Mouse (Mus musculus) brain, embryonic 18.5 days (tissue): ENCODE results near the gene Nccrp1.

ENCODE experiments used
- DNase-seq: peaks from one replicate; pipeline ENCODE4 v3.0.0-alpha.2; 2012; ENCODE audit warnings: low read depth, low spot score

Gene Nccrp1

GRCm38 (mm10) chr7:28547154-28547553, at the start of gene Nccrp1:
TSS of gene Nccrp1 (minus strand) at chr7:28547254.
- DNase-seq, result no peak

- DNase-seq, result no peak
Measured at GRCm38 (mm10) chr7:28595751-28596435, 48.8 kb upstream of the Nccrp1 start.

GRCm38 (mm10) chr7:28593206-28594111, 46.4 kb upstream of the Nccrp1 start:
- no peak for DNase-seq

DNA sequence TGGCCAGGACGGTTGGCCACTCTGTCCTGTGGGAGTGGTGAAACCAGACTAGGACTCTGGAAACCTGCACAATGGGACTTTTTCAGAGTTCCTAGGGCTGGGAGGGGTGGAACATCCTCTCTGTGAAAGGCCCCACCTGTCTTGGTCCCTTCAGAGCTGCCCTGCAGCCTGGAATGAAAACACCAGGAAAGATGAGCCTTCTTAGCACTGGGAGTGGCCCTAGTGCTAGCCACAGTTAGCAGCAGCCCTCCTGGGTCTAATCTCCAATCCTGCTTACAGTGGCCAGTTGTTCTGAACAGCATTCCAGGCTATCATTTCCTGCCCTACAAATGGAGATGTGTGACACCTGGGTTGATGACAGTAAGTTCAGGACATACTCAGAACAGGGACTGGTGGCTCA, 44.8 kb upstream of the Nccrp1 start:
- no peak for DNase-seq

DNA sequence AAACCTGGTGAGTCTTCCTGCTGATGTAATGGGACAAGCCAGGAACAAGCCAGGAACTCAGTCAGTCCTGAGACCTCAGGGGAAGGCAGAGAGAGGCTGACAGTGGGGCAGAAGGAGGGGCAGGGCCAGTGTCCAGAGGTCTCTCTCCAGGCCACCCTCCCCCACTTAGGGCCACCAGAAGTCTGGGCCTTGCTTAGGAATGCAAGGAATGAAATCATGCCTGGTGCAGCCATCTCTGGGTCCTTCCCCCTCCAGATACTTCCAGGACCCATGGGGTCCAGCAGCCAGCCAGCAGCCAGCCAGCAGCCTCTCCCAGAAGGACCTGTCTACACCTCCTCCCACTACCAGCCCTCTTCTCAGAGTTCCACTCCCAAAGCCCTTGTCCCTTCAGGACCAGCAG, 40.6 kb upstream of the Nccrp1 start:
- no peak for DNase-seq

DNA sequence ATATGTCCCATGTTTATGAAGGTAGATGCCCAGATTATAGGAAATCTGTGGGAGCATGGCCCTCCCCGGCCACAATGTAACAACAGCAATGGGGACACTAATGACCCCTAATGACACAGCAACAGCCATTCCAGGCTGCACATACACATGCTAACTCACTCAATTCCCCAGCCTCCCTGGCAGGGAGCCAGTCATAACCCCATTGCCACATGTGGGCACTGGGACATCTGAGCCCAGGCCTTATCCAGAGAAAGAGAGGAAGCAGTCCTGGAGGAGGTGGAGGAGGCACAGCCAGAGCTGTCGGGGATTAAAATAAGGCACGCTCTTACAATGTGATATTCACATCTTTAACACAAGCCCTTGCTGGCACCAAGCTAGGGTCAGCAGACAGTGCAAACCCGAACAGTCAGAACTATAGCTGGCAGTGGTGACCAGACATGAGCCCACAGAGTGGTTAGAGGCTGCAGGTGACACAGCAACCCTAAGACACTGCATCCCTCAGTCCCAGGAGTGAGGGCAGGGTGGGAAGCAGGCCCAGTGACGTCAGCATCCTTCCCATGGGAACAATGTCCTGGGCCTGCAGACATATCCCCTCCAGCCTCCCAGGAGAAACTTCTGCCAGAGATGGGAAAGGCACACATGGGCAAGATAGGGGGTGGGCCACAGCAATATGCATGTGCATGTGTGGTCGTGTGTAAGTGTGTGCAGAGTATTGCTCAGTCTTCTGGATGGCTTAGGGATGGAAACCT, 39.8 kb upstream of the Nccrp1 start:
- DNase-seq, result no peak

- no peak for DNase-seq
Measured at GRCm38 (mm10) chr7:28585001-28585400, 37.9 kb upstream of the Nccrp1 start.

DNA sequence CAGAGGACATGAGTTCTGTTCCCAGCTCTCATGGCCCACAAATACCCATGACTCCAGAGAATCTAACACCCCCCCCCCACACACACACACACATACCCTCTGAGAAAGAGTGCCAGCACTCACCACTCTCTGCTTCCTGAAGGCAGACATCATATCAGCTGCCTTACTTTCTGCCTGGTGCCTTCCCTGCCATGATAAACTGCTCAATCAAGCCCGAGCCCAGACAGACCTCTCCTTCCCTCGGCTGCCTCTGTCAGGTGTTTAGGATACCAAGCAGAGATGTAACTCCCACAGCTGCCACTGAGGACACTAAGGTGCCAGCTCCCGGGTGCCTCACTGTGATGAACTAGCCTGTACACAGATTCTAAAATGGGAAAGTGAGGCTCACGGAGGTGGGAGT, 37.4 kb upstream of the Nccrp1 start:
- no peak for DNase-seq

GRCm38 (mm10) chr7:28583570-28584344, 36.7 kb upstream of the Nccrp1 start:
- DNase-seq, result no peak

DNA sequence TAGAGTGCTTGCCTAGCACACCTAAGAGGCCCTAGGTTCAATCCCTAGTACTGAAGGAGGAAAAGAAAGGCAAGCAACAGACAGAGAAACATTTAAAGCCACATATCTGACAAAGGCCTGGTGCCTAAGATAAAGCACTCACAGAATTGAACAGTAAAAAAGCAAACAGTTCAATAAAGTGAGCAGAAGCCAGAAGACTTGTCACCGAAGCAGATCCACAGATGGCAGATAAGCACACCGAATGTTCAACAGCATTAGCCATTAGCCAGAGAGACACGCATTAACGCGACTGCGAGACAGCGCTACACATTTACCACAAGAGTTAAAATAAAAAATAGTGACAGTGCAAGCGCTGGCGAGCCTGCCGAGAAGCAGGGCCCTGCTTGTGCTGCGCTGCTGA, 35.8 kb upstream of the Nccrp1 start:
- DNase-seq, result no peak

DNA sequence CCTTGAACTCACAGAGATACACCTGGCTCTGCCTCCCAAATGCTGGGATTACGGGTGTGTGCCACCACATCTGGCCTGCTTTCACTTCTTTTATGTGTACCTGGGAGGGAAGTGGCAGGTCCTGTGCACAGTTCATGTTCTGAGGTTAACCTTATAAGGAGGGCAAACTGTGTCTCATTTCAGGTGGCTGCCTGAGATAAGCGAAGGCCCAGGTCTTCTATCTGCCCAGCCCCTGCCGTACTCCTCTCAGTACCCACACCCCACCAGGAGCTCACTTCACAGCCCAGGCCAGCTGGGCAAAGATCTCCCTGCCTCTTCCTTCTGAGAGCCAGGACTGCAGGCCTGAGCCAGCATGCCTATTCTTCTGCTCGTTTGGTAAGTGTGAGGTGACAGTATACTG, 34.7 kb upstream of the Nccrp1 start:
- DNase-seq, result no peak

GRCm38 (mm10) chr7:28579826-28580225, 32.8 kb upstream of the Nccrp1 start:
- no peak for DNase-seq

- DNase-seq, result no peak
Measured at GRCm38 (mm10) chr7:28578543-28579053, 31.5 kb upstream of the Nccrp1 start.

GRCm38 (mm10) chr7:28577826-28578542, 30.9 kb upstream of the Nccrp1 start:
- no peak for DNase-seq

DNA sequence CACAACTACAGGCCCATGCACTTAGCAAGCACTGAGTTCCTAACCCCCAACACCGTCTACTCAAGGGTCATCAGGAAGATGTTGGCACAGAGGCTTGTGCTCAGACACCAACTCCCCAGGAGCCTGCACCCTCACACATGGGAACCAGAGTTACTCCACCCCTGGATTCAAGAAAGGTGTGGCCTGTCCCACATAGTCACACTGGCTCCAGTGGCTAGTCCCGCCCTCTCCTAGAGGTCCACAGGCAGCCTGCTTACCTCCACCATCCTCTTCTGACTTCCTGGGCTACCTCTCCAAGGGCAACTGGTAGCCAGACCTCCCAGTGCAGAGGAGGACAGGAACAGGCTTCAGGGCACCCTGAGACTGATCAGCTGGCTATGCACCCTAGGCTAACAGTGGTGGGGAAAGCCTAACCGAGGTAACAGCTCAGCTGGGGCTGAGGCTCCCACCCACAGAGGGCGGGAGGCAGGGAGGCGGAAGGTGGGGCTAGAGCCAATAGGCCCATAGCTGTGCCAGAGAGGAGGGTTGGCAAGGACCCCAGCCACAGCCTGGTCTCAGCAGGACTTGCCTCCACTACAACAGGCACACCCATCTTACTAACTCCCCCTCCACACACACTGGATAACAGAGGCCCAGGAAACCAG, 29.3 kb upstream of the Nccrp1 start:
- DNase-seq, result no peak

- no peak for DNase-seq
Measured at GRCm38 (mm10) chr7:28575597-28575996, 28.5 kb upstream of the Nccrp1 start.

DNA sequence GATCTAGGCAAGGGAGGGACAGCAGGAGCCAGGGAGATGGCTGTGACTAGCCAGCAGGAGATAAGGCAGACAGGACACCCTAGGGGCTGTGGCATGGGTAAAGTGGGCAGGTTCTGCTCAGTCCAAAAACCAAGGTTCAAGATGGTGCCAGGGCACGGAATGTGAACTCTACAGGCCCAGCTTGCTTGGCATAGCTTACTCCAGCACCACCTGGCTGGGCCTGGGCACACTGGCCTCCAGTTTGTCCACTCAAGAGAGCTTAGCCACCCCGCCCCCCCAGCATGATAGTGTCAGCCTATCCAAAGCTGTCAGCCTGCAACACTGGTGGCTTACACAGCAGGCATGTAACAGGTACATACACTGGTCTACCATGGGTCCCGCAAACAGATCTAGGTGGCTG, 26.2 kb upstream of the Nccrp1 start:
- DNase-seq, result no peak

DNA sequence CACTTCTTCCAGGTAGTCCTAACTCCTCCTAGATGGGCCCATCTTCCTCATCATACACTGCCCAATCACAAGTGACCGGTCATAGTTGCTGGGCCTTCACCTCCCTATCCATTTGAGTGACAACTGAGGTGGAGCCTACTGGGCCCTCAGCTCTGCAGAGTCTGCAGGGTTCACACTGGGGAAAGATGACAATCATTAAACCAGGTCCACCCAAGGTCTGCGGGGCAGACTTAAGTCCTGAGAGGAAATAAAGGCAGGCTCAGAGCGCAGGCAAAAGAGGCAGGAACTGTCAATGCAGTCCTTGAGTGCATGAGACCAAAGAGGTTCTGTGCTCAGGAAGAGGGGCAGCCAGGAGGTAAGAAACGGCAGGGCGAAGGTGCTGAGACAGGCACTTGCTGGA, 25.6 kb upstream of the Nccrp1 start:
- no peak for DNase-seq

DNA sequence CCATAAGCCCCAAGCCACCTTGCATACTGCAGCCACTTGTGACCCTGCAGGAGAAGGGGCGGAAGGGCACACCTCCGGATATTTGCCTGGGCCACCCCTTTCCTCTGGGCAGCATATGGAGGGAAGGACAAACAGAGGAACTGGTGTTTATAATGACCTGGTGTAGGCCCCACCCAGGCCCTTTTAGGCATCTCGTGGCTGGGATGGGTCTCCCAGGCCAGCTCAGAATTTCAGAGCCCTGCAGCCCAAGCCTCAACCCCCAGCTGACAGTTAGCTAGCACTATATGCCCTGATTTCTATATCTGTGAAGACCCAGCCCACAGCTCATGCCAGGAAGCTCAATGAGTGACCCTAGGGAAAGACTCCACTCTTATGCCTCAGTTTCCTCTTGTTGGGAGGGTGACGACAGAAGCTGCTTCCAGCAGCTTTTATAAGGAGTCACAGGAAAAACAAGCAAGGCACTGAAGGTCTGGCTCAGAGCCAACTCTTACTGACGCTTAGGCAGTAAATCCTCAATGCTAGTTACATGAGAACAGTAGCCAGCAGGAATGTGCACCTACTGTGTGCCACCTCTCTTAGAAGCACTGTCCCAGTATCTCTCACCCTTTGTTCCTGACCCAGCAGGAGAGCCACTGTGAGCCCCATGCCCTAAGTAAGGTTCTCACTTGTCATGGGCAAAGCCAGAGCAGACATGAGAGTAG, 24.1 kb upstream of the Nccrp1 start:
- DNase-seq, result no peak
